Mouse (Mus musculus) hindbrain, embryonic 15.5 days (tissue): Measurements from ENCODE around the gene Knstrn. TPM values are rescaled to one million over a fixed set of nuclear protein-coding genes. Genes with fewer than 3 reads are reported as not detected.

Experiments used
- ATAC-seq: fragments of 200-750 bp; cut with Nextera tagmentation; 2 replicates; pipeline ENCODE4 v1.8.0; 2017; ENCODE audit warnings: low read depth, moderate number of reproducible peaks, moderate TSS enrichment; ENCODE audit not compliant: low FRiP score
- H3K27ac ChIP-seq: fragments of 300-500 bp; sonication (generic); replicated peaks from 2 replicates; pipeline ENCODE4 v1.5.1; 2015; ENCODE audit warnings: mild to moderate bottlenecking, inconsistent platforms
- H3K27me3 ChIP-seq: fragments of 300-500 bp; sonication (generic); 2 replicates; pipeline ENCODE4 v1.6.1; 2015; ENCODE audit warnings: control low read depth, inconsistent platforms
- H3K36me3 ChIP-seq: fragments of 300-500 bp; sonication (generic); 2 replicates; pipeline ENCODE4 v1.6.1; 2015; ENCODE audit warnings: control low read depth, inconsistent platforms
- H3K4me1 ChIP-seq: fragments of 300-500 bp; sonication (generic); replicated peaks from 2 replicates; pipeline ENCODE4 v1.6.1; 2015; ENCODE audit warnings: control low read depth, inconsistent platforms
- H3K4me2 ChIP-seq: fragments of 300-500 bp; sonication (generic); 2 replicates; pipeline ENCODE4 v1.6.1; 2015; ENCODE audit warnings: moderate library complexity, mild to moderate bottlenecking, inconsistent platforms
- H3K4me3 ChIP-seq: fragments of 300-500 bp; sonication (generic); 2 replicates; pipeline ENCODE4 v1.5.1; 2015; ENCODE audit warnings: mild to moderate bottlenecking, inconsistent platforms
- H3K9ac ChIP-seq: fragments of 300-500 bp; sonication (generic); 2 replicates; pipeline ENCODE4 v1.6.1; 2015; ENCODE audit warnings: inconsistent platforms
- H3K9me3 ChIP-seq: fragments of 300-500 bp; sonication (generic); 2 replicates; pipeline ENCODE4 v1.6.1; 2016; ENCODE audit warnings: control low read depth, inconsistent platforms
- WGBS: fragments of 180-500 bp; shearing (Covaris S2); methylation state at CpG from one replicate; pipeline ENCODE4 v1.1.7; 2015; 5-methylcytosine and 5-hydroxymethylcytosine counted together
- polyA plus RNA-seq: library from polyadenylated mRNA; unstranded; fragments of >200 nt; fragmentation: Nextera tagmentation; extraction: Ambion mirVana; gene quantifications from 2 replicates; pipeline ENCODE4 v1.2.1, GENCODE M21; 2015

Knstrn gene
- polyA plus RNA-seq, 1 experiment from 2014 or later = 23.0 TPM

- H3K27ac ChIP-seq = no peak overlapping the region
- H3K36me3 ChIP-seq = no peaks in the 10 kb centered on the region
- WGBS = under 1% methylated on average over 11 of the region's 11 CpGs
- H3K4me3 ChIP-seq = no peak overlapping the region
- peak overlapping the region; percentile 80; the same call in 1 of the 2 replicates for H3K4me2 ChIP-seq
- H3K4me1 ChIP-seq = peaks cover 38% of the 10 kb centered on the region
- no peak for ATAC-seq
- H3K27me3 ChIP-seq = peaks cover 70% of the 10 kb centered on the region
- no peak overlapping the region for H3K9ac ChIP-seq
- no peaks in the 10 kb centered on the region for H3K9me3 ChIP-seq
Observed at GRCm38 (mm10) chr2:118897808-118898207, 84.0 kb downstream of the Knstrn start.

- WGBS = 11% methylated on average over 3 of the region's 4 CpGs
- Histone ChIP-seq H3K4me3 (no peak overlapping the region), H3K27ac (no peak overlapping the region), H3K9ac (no peak overlapping the region), H3K9me3 (no peaks in the 10 kb centered on the region), H3K4me1 (peaks cover 47% of the 10 kb centered on the region), H3K4me2 (no peak overlapping the region), H3K27me3 (peaks cover 66% of the 10 kb centered on the region), H3K36me3 (no peaks in the 10 kb centered on the region)
- no peak for ATAC-seq
Observed at GRCm38 (mm10) chr2:118898771-118899170, 85.0 kb downstream of the Knstrn start.

GRCm38 (mm10) chr2:118899306-118899705 is 85.5 kb downstream of the Knstrn start:
- H3K9me3 ChIP-seq = no peaks in the 10 kb centered on the region
- no peaks in the 10 kb centered on the region for H3K36me3 ChIP-seq
- WGBS = 15% methylated on average over 7 of the region's 7 CpGs
- no peak overlapping the region for H3K9ac ChIP-seq
- no peak overlapping the region for H3K27ac ChIP-seq
- no peak overlapping the region for H3K4me2 ChIP-seq
- no peak for ATAC-seq
- H3K4me1 ChIP-seq = peaks cover 53% of the 10 kb centered on the region
- H3K27me3 ChIP-seq = peaks cover 62% of the 10 kb centered on the region
- H3K4me3 ChIP-seq = no peak overlapping the region

- peaks cover 53% of the 10 kb centered on the region for H3K27me3 ChIP-seq
- peak within 1 kb of the TSS; percentile 5; the same call in 1 of the 2 replicates for H3K27ac ChIP-seq
- H3K4me2 ChIP-seq = peak within 1 kb of the TSS; percentile 99
- no peak; the same call in 1 of the 2 replicates for ATAC-seq
- H3K9ac ChIP-seq = peak within 1 kb of the TSS; percentile 90
- no peaks in the 10 kb centered on the region for H3K36me3 ChIP-seq
- H3K4me1 ChIP-seq = peaks cover 62% of the 10 kb centered on the region
- WGBS = under 1% methylated on average over 32 of the region's 32 CpGs
- no peaks in the 10 kb centered on the region for H3K9me3 ChIP-seq
- H3K4me3 ChIP-seq = peak within 1 kb of the TSS; percentile 96
Observed at GRCm38 (mm10) chr2:118899981-118900825, 86.4 kb downstream of the Knstrn start, which contains the start of gene Bahd1. Gene Bahd1 (plus strand): TSS chr2:118900377.

GRCm38 (mm10) chr2:118900826-118901140 is 87.0 kb downstream of the Knstrn start:
- Histone ChIP-seq H3K4me2 (peak overlapping the region; percentile 99), H3K9ac (peak overlapping the region; percentile 90), H3K27ac (0 out of 2 replicates have a peak overlapping the region, but pooled peaks have one; percentile 5), H3K27me3 (peaks cover 48% of the 10 kb centered on the region), H3K36me3 (no peaks in the 10 kb centered on the region), H3K4me3 (peak overlapping the region; percentile 96), H3K4me1 (peaks cover 67% of the 10 kb centered on the region), H3K9me3 (no peaks in the 10 kb centered on the region)
- no peak; the same call in 1 of the 2 replicates for ATAC-seq
- 0% methylated on average over 11 of the region's 11 CpGs for WGBS

- Histone ChIP-seq H3K4me2 (peak overlapping the region; percentile 99), H3K9me3 (no peaks in the 10 kb centered on the region), H3K27me3 (peaks cover 41% of the 10 kb centered on the region), H3K27ac (peak overlapping the region; percentile 92), H3K9ac (peak overlapping the region; percentile 90), H3K36me3 (no peaks in the 10 kb centered on the region), H3K4me1 (peaks cover 65% of the 10 kb centered on the region), H3K4me3 (peak overlapping the region; percentile 96)
- ATAC-seq = peak; percentile 93
- WGBS = under 1% methylated on average over 78 of the region's 120 CpGs
Observed at GRCm38 (mm10) chr2:118901175-118902031, 87.6 kb downstream of the Knstrn start.

GRCm38 (mm10) chr2:118902051-118903025 is 88.5 kb downstream of the Knstrn start:
- peaks cover 56% of the 10 kb centered on the region for H3K4me1 ChIP-seq

GRCm38 (mm10) chr2:118903333-118903741 is 89.5 kb downstream of the Knstrn start:
- Histone ChIP-seq H3K9ac (peak overlapping the region; percentile 90), H3K4me2 (peak overlapping the region; percentile 99), H3K4me3 (peak overlapping the region; percentile 96), H3K9me3 (no peaks in the 10 kb centered on the region), H3K36me3 (no peaks in the 10 kb centered on the region), H3K4me1 (peaks cover 46% of the 10 kb centered on the region), H3K27ac (0 out of 2 replicates have a peak overlapping the region, but pooled peaks have one; percentile 32), H3K27me3 (peaks cover 23% of the 10 kb centered on the region)
- WGBS = 6% methylated on average over 10 of the region's 10 CpGs
- no peak for ATAC-seq

More at GRCm38 (mm10) chr2:118902051-118903025, 88.5 kb downstream of the Knstrn start:
- WGBS = under 1% methylated on average over 81 of the region's 106 CpGs
- H3K4me2 ChIP-seq = peak overlapping the region; percentile 99
- H3K36me3 ChIP-seq = no peaks in the 10 kb centered on the region
- peaks cover 33% of the 10 kb centered on the region for H3K27me3 ChIP-seq
- ATAC-seq = peak; percentile 31
- H3K9ac ChIP-seq = peak overlapping the region; percentile 90
- peak overlapping the region; percentile 96 for H3K4me3 ChIP-seq
- no peaks in the 10 kb centered on the region for H3K9me3 ChIP-seq
- H3K27ac ChIP-seq = peak overlapping the region; percentile 92

Other genes starting within 250 kb of the Knstrn start
- 15.3 and 19.0 TPM in 2 replicates for gene Bub1b, start 215.8 kb upstream of the Knstrn start, polyA plus RNA-seq
- gene Pak6, start 150.7 kb upstream of the Knstrn start, polyA plus RNA-seq = 46.9 and 48.6 TPM in 2 replicates
- 0.05 TPM in 1 of 2 replicates, not detected in the other for gene Ankrd63, start 110.0 kb upstream of the Knstrn start, polyA plus RNA-seq
- 0.80 and 0.96 TPM in 2 replicates for gene Plcb2, start 85.6 kb upstream of the Knstrn start, polyA plus RNA-seq
- gene Inafm2, start 68.2 kb upstream of the Knstrn start, polyA plus RNA-seq = 18.9 and 20.6 TPM in 2 replicates
- gene Ccdc9b, start 51.3 kb upstream of the Knstrn start, polyA plus RNA-seq = 1.0 and 1.5 TPM in 2 replicates
- gene Phgr1, start 41.2 kb upstream of the Knstrn start, polyA plus RNA-seq = not detected in 2 replicates
- gene Disp2, start 34.3 kb upstream of the Knstrn start, polyA plus RNA-seq = 71.6 and 73.5 TPM in 2 replicates
- gene Ivd, start 48.0 kb downstream of the Knstrn start, polyA plus RNA-seq = 45.4 and 51.8 TPM in 2 replicates
- gene Bahd1, start 86.4 kb downstream of the Knstrn start, polyA plus RNA-seq = 8.0 and 8.9 TPM in 2 replicates
- gene Chst14, start 112.5 kb downstream of the Knstrn start, polyA plus RNA-seq = 6.2 and 6.9 TPM in 2 replicates
- 37.0 and 39.0 TPM in 2 replicates for gene Ccdc32, start 215.4 kb downstream of the Knstrn start, polyA plus RNA-seq
- 3.7 and 4.8 TPM in 2 replicates for gene Rpusd2, start 220.8 kb downstream of the Knstrn start, polyA plus RNA-seq
- gene Knl1, start 233.1 kb downstream of the Knstrn start, polyA plus RNA-seq = 10.3 and 11.8 TPM in 2 replicates